Mouse (Mus musculus) gastrocnemius, adult 2 months (tissue): ENCODE results near the gene Ebi3. TPM values are rescaled to one million over a fixed set of nuclear protein-coding genes. Genes with fewer than 3 reads are reported as not detected.

Experiments
- DNase-seq: peaks from one replicate; pipeline ENCODE4 v3.0.0; 2022
- H3K27ac ChIP-seq: fragments of 200-600 bp; 2 replicates; pipeline ENCODE4 v1.8.1; 2022; ENCODE audit warnings: mild to moderate bottlenecking
- H3K4me3 ChIP-seq: fragments of 200-600 bp; 2 replicates; pipeline ENCODE4 v1.8.1; 2022; ENCODE audit warnings: mild to moderate bottlenecking, moderate library complexity
- CTCF ChIP-seq: fragments of 200-600 bp; IDR thresholded peaks from 2 replicates; pipeline ENCODE4 v1.8.1; 2022; ENCODE audit warnings: antibody characterized with exemption, mild to moderate bottlenecking, moderate library complexity
- intact Hi-C: fragments of 180-260 bp; cut with DNase I; formaldehyde crosslinking; loops from one replicate; pipeline ENCODE4 v1.15.1; 2025
- total RNA-seq, 2 experiments: library from RNA; stranded (reverse); gene quantifications; 2 replicates each; pipeline ENCODE4 v1.2.3; 2021

Ebi3 gene
- total RNA-seq, 2 experiments from 2014 or later: 0.20 to 0.39 TPM

DNA sequence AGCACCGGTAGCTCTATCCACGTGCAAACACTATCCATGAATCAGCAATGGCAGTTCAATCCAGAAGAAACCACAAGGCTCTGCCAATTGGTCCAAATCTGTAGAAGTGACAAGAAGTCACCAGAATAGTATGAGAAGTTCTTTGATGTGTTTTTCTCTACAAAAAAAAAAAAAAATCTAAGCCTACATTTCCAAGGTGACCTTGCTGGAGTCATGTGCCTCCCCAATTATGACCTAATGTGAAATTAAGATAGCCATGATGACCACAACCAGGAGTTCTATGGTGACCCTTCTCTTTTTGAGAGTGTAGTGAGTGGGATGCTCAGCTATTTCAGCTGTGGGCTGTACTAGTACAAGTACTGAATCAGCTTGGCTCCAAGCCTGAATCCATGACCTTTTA lies 3.0 kb upstream of the Ebi3 start, which contains the start of gene Zfp119b:
Gene Zfp119b (minus strand): TSS at position 101 of the 400 bp plus-strand sequence.
- intact Hi-C loops: no loop called here
- DNase-seq: no peak
- no peak for TF ChIP-seq CTCF

DNA sequence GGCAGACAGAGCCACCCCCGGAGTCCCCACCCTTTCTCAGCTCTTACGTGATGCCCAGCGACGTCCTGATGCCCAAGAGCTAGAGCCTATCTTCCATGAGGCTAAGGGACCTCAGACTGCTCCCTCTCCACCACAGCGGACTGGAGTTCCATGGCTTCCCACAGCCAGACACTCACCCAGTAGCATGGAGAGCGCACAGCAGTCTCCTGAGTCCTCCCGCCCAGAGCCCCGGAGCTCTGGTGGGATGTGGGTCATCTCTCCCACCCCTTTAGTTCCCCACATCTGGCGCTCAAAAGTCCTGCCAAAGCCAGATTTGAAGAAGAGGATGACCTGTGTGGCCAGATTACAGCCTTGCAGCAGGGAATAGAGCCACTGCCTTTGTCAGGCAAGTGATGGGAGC lies 1.8 kb upstream of the Ebi3 start:
- intact Hi-C loops: no loop called here
- no peak for TF ChIP-seq CTCF
- DNase-seq: no peak
- Histone ChIP-seq H3K27ac (no peak overlapping the region), H3K4me3 (no peak overlapping the region)

More for the DNA sequence above, 3.0 kb upstream of the Ebi3 start, which contains the start of gene Zfp119b:
- no peak within 1 kb of the TSS for H3K27ac ChIP-seq
- no peak within 1 kb of the TSS for H3K4me3 ChIP-seq

DNA sequence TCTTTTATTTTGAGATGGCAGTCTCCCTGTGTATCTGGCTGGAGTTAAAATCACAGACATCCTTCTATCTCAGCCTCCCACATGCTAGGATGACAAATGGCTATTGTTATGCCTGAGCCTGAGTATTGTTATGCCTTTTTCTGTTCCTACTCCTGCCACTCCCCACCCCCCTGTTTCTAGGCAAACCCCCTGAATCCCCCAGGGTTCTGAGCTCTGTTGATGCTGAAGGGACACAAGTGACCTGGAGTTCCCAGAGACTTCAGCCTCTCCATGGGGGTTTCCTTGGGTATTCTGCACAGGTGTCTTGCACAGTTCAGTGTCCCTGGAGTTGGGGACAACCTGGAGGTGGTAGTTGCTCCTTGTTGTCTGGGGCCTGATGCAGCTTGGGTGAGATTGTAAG lies 399 bp upstream of the Ebi3 start:
- Histone ChIP-seq H3K27ac (no peak overlapping the region), H3K4me3 (no peak overlapping the region)
- DNase-seq: no peak
- intact Hi-C loops: no loop called here
- no peak for TF ChIP-seq CTCF

DNA sequence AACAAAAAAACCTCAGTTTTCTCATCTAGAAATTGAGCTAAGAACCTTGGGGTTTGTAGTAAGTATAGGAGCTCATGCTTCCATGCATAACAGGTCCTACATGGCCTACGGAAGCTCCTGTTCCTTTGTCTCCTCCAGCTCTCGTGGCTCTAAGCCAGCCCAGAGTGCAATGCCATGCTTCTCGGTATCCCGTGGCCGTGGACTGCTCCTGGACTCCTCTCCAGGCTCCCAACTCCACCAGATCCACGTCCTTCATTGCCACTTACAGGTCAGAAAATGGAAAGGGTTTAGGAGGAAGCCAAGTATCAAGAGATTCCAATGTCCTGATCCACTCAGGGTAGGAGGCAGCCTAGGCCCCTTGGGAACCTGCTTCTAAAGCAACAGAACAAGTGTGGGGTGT lies 1.3 kb downstream of the Ebi3 start:
- no peak for DNase-seq
- Histone ChIP-seq H3K27ac (no peak overlapping the region), H3K4me3 (no peak overlapping the region)
- no peak for TF ChIP-seq CTCF
- intact Hi-C loops: no loop called here

DNA sequence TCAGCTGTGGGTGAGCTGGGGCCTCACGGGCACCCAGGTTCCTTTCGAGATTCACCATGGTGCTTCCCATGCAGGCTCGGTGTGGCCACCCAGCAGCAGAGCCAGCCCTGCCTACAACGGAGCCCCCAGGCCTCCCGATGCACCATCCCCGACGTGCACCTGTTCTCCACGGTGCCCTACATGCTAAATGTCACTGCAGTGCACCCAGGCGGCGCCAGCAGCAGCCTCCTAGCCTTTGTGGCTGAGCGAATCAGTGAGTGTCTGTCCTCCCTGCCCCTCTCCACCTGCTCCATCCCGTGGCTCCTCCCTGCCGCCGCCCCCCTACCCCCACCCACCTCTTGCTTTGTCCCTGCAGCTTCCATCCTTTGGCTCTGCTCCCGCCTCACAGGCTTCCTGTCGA lies 1.8 kb downstream of the Ebi3 start:
- intact Hi-C loops: no loop called here
- no peak for DNase-seq

DNA sequence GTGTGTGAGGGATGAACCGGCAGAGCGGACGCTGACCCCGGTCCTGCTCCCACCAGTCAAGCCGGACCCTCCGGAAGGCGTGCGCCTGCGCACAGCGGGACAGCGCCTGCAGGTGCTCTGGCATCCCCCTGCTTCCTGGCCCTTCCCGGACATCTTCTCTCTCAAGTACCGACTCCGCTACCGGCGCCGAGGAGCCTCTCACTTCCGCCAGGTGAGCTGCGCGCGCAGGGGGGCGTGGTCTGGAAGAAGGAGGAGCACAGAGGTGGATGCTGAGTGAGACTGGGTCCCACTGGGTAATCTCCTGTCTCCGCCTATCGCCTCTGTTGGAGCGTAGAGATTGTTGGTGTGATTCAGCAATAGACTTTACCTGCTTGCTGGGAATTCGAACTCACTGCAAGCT lies 3.7 kb downstream of the Ebi3 start:
- Histone ChIP-seq H3K4me3 (peak overlapping the region; percentile 54), H3K27ac (no peak overlapping the region)
- intact Hi-C loops: loop anchor here (5.0 kb wide), 1 partner anchor 116 kb away; no protein-coding TSS in a partner anchor
- peak; percentile 51 for DNase-seq
- TF ChIP-seq CTCF: no peak

More for the DNA sequence above, 1.8 kb downstream of the Ebi3 start:
- no peak overlapping the region for H3K4me3 ChIP-seq
- no peak overlapping the region for H3K27ac ChIP-seq
- no peak for TF ChIP-seq CTCF

DNA sequence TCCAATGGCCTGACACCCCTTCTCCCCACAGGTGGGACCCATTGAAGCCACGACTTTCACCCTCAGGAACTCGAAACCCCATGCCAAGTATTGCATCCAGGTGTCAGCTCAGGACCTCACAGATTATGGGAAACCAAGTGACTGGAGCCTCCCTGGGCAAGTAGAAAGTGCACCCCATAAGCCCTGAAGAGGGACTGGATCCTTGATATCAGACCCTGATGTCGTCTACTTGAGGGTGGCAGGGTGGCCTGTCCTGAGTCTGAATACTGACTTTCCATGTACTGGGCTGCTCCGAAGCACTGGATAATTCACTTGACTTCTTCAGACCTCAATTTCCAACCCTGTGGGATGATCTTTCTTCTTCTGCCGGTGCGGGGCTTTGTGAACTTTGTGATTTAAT lies 4.2 kb downstream of the Ebi3 start:
- intact Hi-C loops: loop anchor here (5.0 kb wide), 1 partner anchor 116 kb away; no protein-coding TSS in a partner anchor
- no peak for DNase-seq
- TF ChIP-seq CTCF: no peak
- Histone ChIP-seq H3K27ac (no peak overlapping the region), H3K4me3 (peak overlapping the region; percentile 54)

DNA sequence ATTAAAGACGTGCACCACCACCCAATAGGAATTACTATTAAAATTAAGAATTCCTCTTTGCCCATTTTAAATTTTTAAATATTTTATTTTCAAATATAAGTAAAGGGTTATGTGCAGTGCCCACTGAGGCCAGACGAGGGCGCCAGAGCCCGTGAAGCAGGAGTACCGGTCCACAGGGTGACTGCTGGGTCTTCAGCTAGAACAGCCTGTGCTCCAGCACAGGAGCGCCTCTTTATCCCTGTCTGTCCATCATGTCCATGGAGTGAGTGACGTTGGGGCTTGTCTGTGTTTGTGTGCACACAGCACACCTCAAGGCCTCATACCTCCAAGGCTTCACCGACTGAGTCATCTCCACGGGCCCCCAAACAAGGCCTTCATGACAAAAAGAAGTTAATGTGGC lies 4.7 kb downstream of the Ebi3 start:
- H3K27ac ChIP-seq: 0 out of 2 replicates have a peak overlapping the region, but pooled peaks have one; percentile 46
- intact Hi-C loops: loop anchor here (1.0 to 5.0 kb wide), 2 partner anchors 53 to 115 kb away; no protein-coding TSS in a partner anchor
- peak; percentile 99 for TF ChIP-seq CTCF
- peak; percentile 74 for DNase-seq
- H3K4me3 ChIP-seq: no peak overlapping the region

DNA sequence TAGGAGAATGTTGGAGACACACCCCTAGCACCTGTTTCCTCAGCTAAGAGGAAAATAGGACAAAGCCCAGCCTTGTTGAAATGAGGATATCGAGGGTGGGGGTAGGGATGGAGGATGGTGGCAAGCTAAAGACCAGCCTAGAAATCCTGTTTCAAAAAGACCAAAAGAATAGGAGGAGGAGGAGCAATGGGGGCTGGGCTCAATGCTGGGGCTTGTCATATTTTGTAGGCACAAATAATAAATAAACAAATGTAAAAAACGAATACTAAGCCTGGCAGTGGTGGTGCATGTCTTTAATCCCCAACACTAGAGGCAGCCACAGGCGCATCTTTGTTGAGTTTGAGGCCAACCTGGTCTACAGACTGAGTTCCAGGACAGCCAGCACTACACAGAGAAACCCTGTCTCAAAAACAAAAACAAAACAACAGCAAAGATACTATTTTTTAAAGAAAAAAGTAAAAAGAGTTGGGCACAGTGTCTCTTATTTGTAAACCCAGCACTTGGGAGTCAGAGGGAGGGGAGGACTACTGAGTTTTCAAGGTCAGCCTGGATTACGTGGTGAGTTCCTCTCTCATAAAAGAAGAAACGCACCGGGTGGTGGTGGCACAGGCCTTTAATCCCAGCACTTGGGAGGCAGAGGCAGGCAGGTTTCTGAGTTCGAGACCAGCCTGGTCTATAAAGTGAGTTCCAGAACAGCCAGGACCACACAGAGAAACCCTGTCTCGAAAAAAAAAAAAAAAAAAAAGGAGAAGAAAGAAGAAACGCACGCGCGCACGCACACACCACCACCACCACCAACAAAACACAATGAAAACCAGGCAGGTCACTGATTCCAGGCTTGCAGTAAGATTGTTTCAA lies 5.5 kb downstream of the Ebi3 start:
- Histone ChIP-seq H3K27ac (peak overlapping the region; percentile 94), H3K4me3 (peak overlapping the region; percentile 80)
- intact Hi-C loops: loop anchor here (1.0 to 5.0 kb wide), 2 partner anchors 52 to 114 kb away; no protein-coding TSS in a partner anchor
- no peak for TF ChIP-seq CTCF
- DNase-seq: no peak

DNA sequence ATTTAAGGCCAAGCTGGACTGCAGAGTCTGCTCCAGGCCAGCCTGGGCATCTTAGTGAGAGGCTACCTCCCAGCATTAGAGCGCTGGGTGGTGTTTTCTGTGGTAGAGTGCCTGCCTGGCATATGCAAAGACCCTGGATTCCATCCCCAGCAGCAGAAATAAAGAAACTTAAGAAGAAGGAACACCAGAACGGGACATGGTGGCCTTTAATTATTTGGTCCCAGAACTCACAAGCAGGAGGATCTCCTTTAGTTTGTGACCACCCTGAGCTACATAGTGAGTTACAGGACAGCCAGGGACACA lies 6.1 kb downstream of the Ebi3 start:
- H3K27ac ChIP-seq: peak overlapping the region; percentile 94
- intact Hi-C loops: loop anchor here (5.0 kb wide), 1 partner anchor 114 kb away; no protein-coding TSS in a partner anchor
- TF ChIP-seq CTCF: no peak

DNA sequence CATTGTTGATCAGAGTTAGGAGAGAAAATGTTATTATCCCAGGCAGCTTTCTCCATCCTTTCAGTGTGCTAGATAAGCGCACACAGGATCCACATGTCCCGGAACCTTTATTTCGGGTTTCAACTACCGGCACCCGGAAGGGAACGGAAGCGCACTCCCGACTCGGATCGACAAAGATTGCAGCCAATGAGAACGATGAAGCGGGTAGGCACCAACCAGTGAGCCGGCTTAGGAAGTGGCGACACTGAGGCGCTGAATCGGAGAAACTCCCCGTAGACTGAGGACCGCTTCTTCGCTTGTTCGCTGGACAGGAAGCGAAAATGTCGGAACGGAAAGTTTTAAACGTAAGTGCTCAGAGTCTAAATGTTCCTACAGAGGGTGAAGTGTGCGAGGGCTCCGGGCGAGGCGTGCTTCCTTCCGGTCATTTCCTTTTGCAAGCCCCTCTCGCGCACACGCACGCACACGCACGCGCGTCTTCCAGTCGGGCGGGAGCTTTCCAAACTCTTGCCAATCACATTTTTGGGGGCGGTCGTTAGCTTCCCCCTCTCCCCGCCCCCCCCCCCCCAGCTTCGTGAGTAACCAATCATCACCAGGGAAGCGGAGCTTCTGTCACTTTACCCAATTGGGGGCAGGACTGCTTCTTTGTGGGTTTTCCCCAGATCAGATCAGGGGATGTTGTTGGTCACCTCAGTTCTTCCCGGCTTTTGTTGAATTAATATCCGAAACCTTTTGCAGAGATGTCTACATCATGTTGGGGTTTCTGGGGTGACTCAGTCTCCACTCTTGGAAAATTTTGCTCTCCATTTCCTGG lies 6.7 kb downstream of the Ebi3 start, which contains the start of gene Yju2:
Gene Yju2 (plus strand): TSS at position 182 of the 811 bp plus-strand sequence.
- TF ChIP-seq CTCF: no peak; the same call in 1 of the 2 replicates
- intact Hi-C loops: loop anchor here (5.0 kb wide), 1 partner anchor 113 kb away; no protein-coding TSS in a partner anchor
- H3K4me3 ChIP-seq: peak within 1 kb of the TSS; percentile 80
- DNase-seq: peak; percentile 94
- H3K27ac ChIP-seq: peak within 1 kb of the TSS; percentile 94

More for the DNA sequence above, 6.1 kb downstream of the Ebi3 start:
- DNase-seq: no peak
- H3K4me3 ChIP-seq: peak overlapping the region; percentile 80

DNA sequence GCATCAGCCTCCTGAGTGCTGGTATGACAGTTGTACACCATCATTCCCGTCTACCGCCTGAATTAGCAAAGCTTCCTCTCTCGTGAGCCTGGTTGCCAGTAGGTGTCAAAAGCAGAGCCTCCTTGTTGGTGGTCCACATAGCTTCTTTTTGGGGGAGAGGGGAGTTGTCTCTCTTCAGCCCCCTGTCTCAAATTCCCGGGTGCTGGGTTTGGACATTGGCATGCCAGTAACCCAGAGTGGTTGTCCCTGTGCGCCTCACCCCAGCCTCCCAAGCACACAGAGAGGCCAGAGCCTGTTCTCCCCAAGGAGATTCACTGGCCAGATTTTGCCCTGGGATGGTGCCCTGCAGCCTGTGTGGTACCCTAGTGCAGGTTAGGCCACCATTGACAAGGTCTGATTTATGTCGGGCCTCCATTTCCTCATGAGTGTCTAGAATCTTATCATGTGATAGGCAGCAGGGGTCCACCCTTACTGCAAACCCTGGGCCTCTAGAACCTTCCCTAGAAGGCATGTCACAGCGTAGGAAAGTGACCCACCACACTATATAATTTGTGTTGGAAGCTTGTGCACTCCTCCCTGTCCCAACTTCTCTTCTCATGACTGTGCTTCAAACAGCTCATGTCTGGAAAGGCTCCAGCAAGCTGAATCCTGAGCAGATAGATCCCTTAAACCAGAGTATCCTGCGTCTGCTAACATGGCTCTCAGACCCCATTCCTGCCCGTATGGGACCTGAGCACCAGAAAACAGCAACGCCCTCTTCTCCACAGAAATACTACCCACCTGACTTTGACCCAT lies 7.7 kb downstream of the Ebi3 start:
- Histone ChIP-seq H3K27ac (peak overlapping the region; percentile 94), H3K4me3 (peak overlapping the region; percentile 80)
- TF ChIP-seq CTCF: no peak
- DNase-seq: no peak
- intact Hi-C loops: loop anchor here (5.0 to 10.0 kb wide), 2 partner anchors 112 to 295 kb away; partner anchors contain the start of gene Fem1a
